Mouse (Mus musculus) myocyte (in vitro differentiated cells): ENCODE measurements around the gene Irak2.

Source experiments
- CEBPB ChIP-seq: IDR thresholded peaks from 2 replicates; pipeline ENCODE4 v1.6.1; 2011; ENCODE audit warnings: mild to moderate bottlenecking, moderate library complexity; ENCODE audit not compliant: poor library complexity, insufficient read depth, severe bottlenecking
- E2F4 ChIP-seq: IDR thresholded peaks from one replicate; pipeline ENCODE4 v1.6.1; 2011; ENCODE audit warnings: mild to moderate bottlenecking, control low read depth, moderate library complexity; ENCODE audit not compliant: insufficient read depth
- MAX ChIP-seq: IDR thresholded peaks from one replicate; pipeline ENCODE4 v1.6.1; 2011; ENCODE audit warnings: low read depth, mild to moderate bottlenecking, control low read depth
- MYOD1 ChIP-seq, 3 experiments: IDR thresholded peaks; one replicate each; pipeline ENCODE4 v1.6.1; 2011; ENCODE audit warnings: control low read depth in 2 of 3, low read depth in 2 of 3, mild to moderate bottlenecking in 2 of 3, moderate library complexity in 1 of 3; ENCODE audit not compliant: insufficient read length in 2 of 3, control insufficient read depth in 1 of 3
- MYOG ChIP-seq, 3 experiments: IDR thresholded peaks; one replicate each; pipeline ENCODE4 v1.6.1; 2011; ENCODE audit warnings: control low read depth in 2 of 3, low read depth in 2 of 3, mild to moderate bottlenecking in 2 of 3; ENCODE audit not compliant: insufficient read length in 2 of 3, control insufficient read depth in 1 of 3, insufficient read depth in 1 of 3
- POLR2A ChIP-seq: IDR thresholded peaks from one replicate; pipeline ENCODE4 v1.6.1; 2011; ENCODE audit warnings: low read depth, mild to moderate bottlenecking, control low read depth, moderate library complexity; ENCODE audit not compliant: insufficient read length
- POLR2AphosphoS2 ChIP-seq: IDR thresholded peaks from one replicate; pipeline ENCODE4 v1.6.1; 2011; ENCODE audit warnings: low read depth, control low read depth; ENCODE audit not compliant: insufficient read length
- TCF12 ChIP-seq: IDR thresholded peaks from one replicate; pipeline ENCODE4 v1.6.1; 2011; ENCODE audit warnings: mild to moderate bottlenecking, control low read depth; ENCODE audit not compliant: poor library complexity, insufficient read depth, severe bottlenecking
- USF1 ChIP-seq: IDR thresholded peaks from one replicate; pipeline ENCODE4 v1.6.1; 2011; ENCODE audit warnings: low read depth, mild to moderate bottlenecking, control low read depth, moderate library complexity

GRCm38 (mm10) chr6:113630322-113630721 is 7.9 kb upstream of the Irak2 start:
- TF ChIP-seq MAX, result no peak
- no peak for TF ChIP-seq CEBPB
- TF ChIP-seq POLR2A, result no peak
- no peak for TF ChIP-seq MYOD1 (IDR thresholded peaks at IDR 0.05; ENCODE audit: control insufficient read depth in 1 of 3, insufficient read length in 2 of 3, low read depth in 2 of 3)
- TF ChIP-seq USF1, result no peak
- no peak for TF ChIP-seq E2F4
- no peak for TF ChIP-seq MYOG (IDR thresholded peaks at IDR 0.05; ENCODE audit: control insufficient read depth in 1 of 3, insufficient read depth in 1 of 3, insufficient read length in 2 of 3, low read depth in 2 of 3)
- no peak for TF ChIP-seq POLR2AphosphoS2
- no peak for TF ChIP-seq TCF12
